In the genomic region with DNA sequence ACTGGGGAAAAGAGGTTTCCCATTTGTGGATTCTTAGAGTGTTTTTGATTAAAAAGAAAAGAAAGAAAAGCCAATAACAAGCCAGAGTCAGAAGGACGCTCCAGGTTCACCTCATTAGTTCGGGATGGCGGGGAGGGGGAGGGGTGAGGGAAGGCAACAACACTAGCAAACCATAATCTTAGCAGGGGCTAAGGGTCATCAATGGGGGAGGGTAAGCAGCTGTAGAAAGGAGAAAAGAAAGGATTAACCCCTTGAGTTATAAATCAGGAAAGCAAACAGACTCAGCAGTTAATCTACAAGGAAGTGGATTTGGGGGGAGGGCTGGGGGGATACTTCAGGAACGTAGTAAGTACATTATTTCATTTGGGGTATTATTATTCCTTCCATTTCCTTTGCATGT, we compare ENCODE assay signal across 10 mouse cellular contexts. TPM values are rescaled to one million over a fixed set of nuclear protein-coding genes. Genes with fewer than 3 reads are reported as not detected.
DNase-seq lines count a peak whose midpoint lies in the region; ATAC-seq and TF ChIP-seq lines count a peak whose summit lies in the region.
"Had no signal": no experiment of that assay in that cellular context is flagged by ENCODE, and none has a peak within 500 bp of the region (broad histone marks: within the 10 kb centered on the region; RNA-seq: fewer than 3 reads in every experiment).

No protein-coding gene starts in this region.

- H3K4me2 ChIP-seq in kidney, postnatal 0 days (ENCODE audit: low read length): peak overlapping the region; percentile 44
- peak overlapping the region; percentile 32; the same call in 1 of the 2 replicates for H3K4me2 ChIP-seq in embryonic facial prominence, embryonic 12.5 days (replicated peaks)
- H3K4me2 ChIP-seq in liver, embryonic 16.5 days (ENCODE audit: low read depth, low read length): 0 out of 2 replicates have a peak overlapping the region, but pooled peaks have one; percentile 8

- no peaks in the 10 kb centered on the region for H3K27me3 ChIP-seq in kidney, postnatal 0 days (ENCODE audit: insufficient read depth, low read length)
- H3K27me3 ChIP-seq in embryonic facial prominence, embryonic 12.5 days: peaks cover 19% of the 10 kb centered on the region; the same call in 1 of the 2 replicates
- peaks cover 5% of the 10 kb centered on the region; the same call in 1 of the 2 replicates for H3K27me3 ChIP-seq in liver, embryonic 16.5 days (ENCODE audit: control insufficient read depth, insufficient read depth, low read depth, low read length)

- 4% methylated on average over 4 of the region's 4 CpGs for WGBS in kidney, postnatal 0 days
- WGBS in embryonic facial prominence, embryonic 12.5 days: 6% methylated on average over 4 of the region's 4 CpGs
- 13% methylated on average over 4 of the region's 4 CpGs for WGBS in liver, embryonic 16.5 days (ENCODE audit: insufficient replicate concordance)

- ATAC-seq in kidney, postnatal 0 days (replicated peaks; ENCODE audit: low FRiP score, low read depth): no peak
- no peak for ATAC-seq in embryonic facial prominence, embryonic 12.5 days (ENCODE audit: insufficient number of reproducible peaks, insufficient read depth, low FRiP score, low TSS enrichment)
- ATAC-seq in liver, embryonic 16.5 days (ENCODE audit: low read depth): no peak

- no peaks in the 10 kb centered on the region for H3K4me1 ChIP-seq in kidney, postnatal 0 days (replicated peaks; ENCODE audit: insufficient read depth, low read length)
- H3K4me1 ChIP-seq in embryonic facial prominence, embryonic 12.5 days: peaks cover 8% of the 10 kb centered on the region; the same call in 1 of the 2 replicates
- H3K4me1 ChIP-seq in liver, embryonic 16.5 days (ENCODE audit: control insufficient read depth, low read depth, low read length): no peaks in the 10 kb centered on the region

- H3K9me3 ChIP-seq in kidney, postnatal 0 days (replicated peaks; ENCODE audit: low read length): no peaks in the 10 kb centered on the region
- H3K9me3 ChIP-seq in embryonic facial prominence, embryonic 12.5 days: no peaks in the 10 kb centered on the region
- no peaks in the 10 kb centered on the region for H3K9me3 ChIP-seq in liver, embryonic 16.5 days (replicated peaks; ENCODE audit: control insufficient read depth, low read length)

- no peak overlapping the region for H3K27ac ChIP-seq in kidney, postnatal 0 days
- H3K27ac ChIP-seq in embryonic facial prominence, embryonic 12.5 days: no peak overlapping the region
- no peak overlapping the region for H3K27ac ChIP-seq in liver, embryonic 16.5 days (ENCODE audit: low read length)

- H3K9ac ChIP-seq in kidney, postnatal 0 days (ENCODE audit: low read depth, low read length): no peak overlapping the region
- no peak overlapping the region for H3K9ac ChIP-seq in embryonic facial prominence, embryonic 12.5 days
- no peak overlapping the region for H3K9ac ChIP-seq in liver, embryonic 16.5 days (ENCODE audit: low read depth, low read length)

- H3K4me3 ChIP-seq in kidney, postnatal 0 days (replicated peaks; ENCODE audit: low read depth, low read length): no peak overlapping the region
- H3K4me3 ChIP-seq in embryonic facial prominence, embryonic 12.5 days: 0 out of 2 replicates have a peak overlapping the region, but pooled peaks have one; percentile 15
- H3K4me3 ChIP-seq in liver, embryonic 16.5 days (ENCODE audit: low read depth, low read length): no peak overlapping the region
- H3K4me3 ChIP-seq: erythroblast, embryonic 14.5 days had no signal

- TF ChIP-seq CTCF in kidney, postnatal 0 days (IDR thresholded peaks at IDR 0.05; ENCODE audit: low read depth): no peak

- no peaks in the 10 kb centered on the region for H3K36me3 ChIP-seq in kidney, postnatal 0 days (ENCODE audit: insufficient read depth, low read length)
- no peaks in the 10 kb centered on the region for H3K36me3 ChIP-seq in embryonic facial prominence, embryonic 12.5 days
- no peaks in the 10 kb centered on the region for H3K36me3 ChIP-seq in liver, embryonic 16.5 days (ENCODE audit: control insufficient read depth, insufficient read depth)

- no peak for DNase-seq in kidney, postnatal 0 days (ENCODE audit: low spot score)
- DNase-seq in kidney, postnatal 14 days: no peak
- DNase-seq in ZHBTc4 (ENCODE audit: low read depth, low spot score): peak; percentile 81
- DNase-seq in ovary, postnatal 10 days (ENCODE audit: low spot score): no peak
- DNase-seq in layer of hippocampus, postnatal 36 days: no peak
- DNase-seq: thymus, postnatal 36 days had no signal

RNA-seq across cellular contexts. Expression of a gene that starts 0.8 kb away (rescaled TPM):
- polyA plus RNA-seq in kidney, postnatal 0 days (2015; fragmentation: Nextera tagmentation; extraction: Ambion mirVana): not detected in 2 replicates
- polyA plus RNA-seq in embryonic facial prominence, embryonic 12.5 days (2016; fragmentation: Nextera tagmentation; extraction: Ambion mirVana): not detected in 2 replicates
- polyA plus RNA-seq in liver, embryonic 16.5 days (2015; fragmentation: Nextera tagmentation; extraction: Ambion mirVana): not detected in 2 replicates
- not detected for total RNA-seq in layer of hippocampus, postnatal 36 days (2021)
- polyA plus RNA-seq: erythroblast, embryonic 14.5 days; gonadal fat pad, adult 2 months had no signal

RNA-seq across cellular contexts. Expression of a gene that starts 7.5 kb away (rescaled TPM):
- polyA plus RNA-seq in kidney, postnatal 0 days (2015; fragmentation: Nextera tagmentation; extraction: Ambion mirVana): 0.05 and 0.08 TPM in 2 replicates
- 1.2 and 1.3 TPM in 2 replicates for polyA plus RNA-seq in embryonic facial prominence, embryonic 12.5 days (2016; fragmentation: Nextera tagmentation; extraction: Ambion mirVana)
- not detected in 2 replicates for polyA plus RNA-seq in liver, embryonic 16.5 days (2015; fragmentation: Nextera tagmentation; extraction: Ambion mirVana)
- 1 to 10 TPM in 1 of 2 experiments, under 1 TPM in 1; 1.00 to 1.1 TPM for total RNA-seq in layer of hippocampus, postnatal 36 days (2021)
- polyA plus RNA-seq: erythroblast, embryonic 14.5 days had no signal

RNA-seq across cellular contexts. Expression of a gene that starts 19.1 kb away (rescaled TPM):
- polyA plus RNA-seq in kidney, postnatal 0 days (2015; fragmentation: Nextera tagmentation; extraction: Ambion mirVana): 28.2 and 32.6 TPM in 2 replicates
- 151 and 169 TPM in 2 replicates for polyA plus RNA-seq in embryonic facial prominence, embryonic 12.5 days (2016; fragmentation: Nextera tagmentation; extraction: Ambion mirVana)
- 2.9 and 3.4 TPM in 2 replicates for polyA plus RNA-seq in liver, embryonic 16.5 days (2015; fragmentation: Nextera tagmentation; extraction: Ambion mirVana)
- total RNA-seq in layer of hippocampus, postnatal 36 days (2021): 10 to 100 TPM; 15.9 to 18.1 TPM
- polyA plus RNA-seq: erythroblast, embryonic 14.5 days had no signal

RNA-seq across cellular contexts. Expression of a gene that starts 23.5 kb away (rescaled TPM):
- 6.0 and 7.2 TPM in 2 replicates for polyA plus RNA-seq in kidney, postnatal 0 days (2015; fragmentation: Nextera tagmentation; extraction: Ambion mirVana)
- 4.8 and 6.5 TPM in 2 replicates for polyA plus RNA-seq in embryonic facial prominence, embryonic 12.5 days (2016; fragmentation: Nextera tagmentation; extraction: Ambion mirVana)
- polyA plus RNA-seq in liver, embryonic 16.5 days (2015; fragmentation: Nextera tagmentation; extraction: Ambion mirVana): 2.5 and 3.0 TPM in 2 replicates
- total RNA-seq in layer of hippocampus, postnatal 36 days (2021): 1 to 10 TPM; 6.1 to 8.8 TPM

RNA-seq across cellular contexts. Expression of a gene that starts 23.5 kb away (rescaled TPM):
- 83.6 and 87.6 TPM in 2 replicates for polyA plus RNA-seq in kidney, postnatal 0 days (2015; fragmentation: Nextera tagmentation; extraction: Ambion mirVana)
- 98.7 and 112 TPM in 2 replicates for polyA plus RNA-seq in embryonic facial prominence, embryonic 12.5 days (2016; fragmentation: Nextera tagmentation; extraction: Ambion mirVana)
- polyA plus RNA-seq in liver, embryonic 16.5 days (2015; fragmentation: Nextera tagmentation; extraction: Ambion mirVana): 20.9 and 21.3 TPM in 2 replicates
- total RNA-seq in layer of hippocampus, postnatal 36 days (2021): 10 to 100 TPM; 37.6 to 41.3 TPM
